Mouse (Mus musculus) kidney, adult 2 months (tissue): ENCODE measurements around the gene Pcyox1. TPM values are rescaled to one million over a fixed set of nuclear protein-coding genes. Genes with fewer than 3 reads are reported as not detected.

Source experiments
- DNase-seq: peaks from one replicate; pipeline ENCODE4 v3.0.0; 2021
- H3K27ac ChIP-seq: fragments of 200-500 bp; 2 replicates; pipeline ENCODE4 v1.5.1; 2012; ENCODE audit warnings: low read depth, low read length, control low read depth, inconsistent platforms; ENCODE audit not compliant: insufficient read depth
- H3K27me3 ChIP-seq: fragments of 200-500 bp; replicated peaks from 2 replicates; pipeline ENCODE4 v1.6.1; 2012; ENCODE audit warnings: mild to moderate bottlenecking, moderate library complexity, low read length, inconsistent platforms; ENCODE audit not compliant: control insufficient read depth, insufficient read depth
- H3K36me3 ChIP-seq: fragments of 200-500 bp; 2 replicates; pipeline ENCODE4 v1.6.1; 2012; ENCODE audit warnings: mild to moderate bottlenecking, moderate library complexity, low read length, inconsistent platforms; ENCODE audit not compliant: control insufficient read depth, insufficient read depth
- H3K4me1 ChIP-seq: fragments of 200-500 bp; 2 replicates; pipeline ENCODE4 v1.6.1; 2011; ENCODE audit warnings: low read length; ENCODE audit not compliant: control insufficient read depth, insufficient read depth
- H3K4me3 ChIP-seq: fragments of 200-500 bp; 2 replicates; pipeline ENCODE4 v1.5.1; 2011; ENCODE audit warnings: mild to moderate bottlenecking, low read depth, low read length, control low read depth; ENCODE audit not compliant: insufficient read depth
- CTCF ChIP-seq: fragments of 200-500 bp; conservative IDR thresholded peaks from 2 replicates; pipeline ENCODE4 v1.5.1; 2011; ENCODE audit warnings: low read depth, mild to moderate bottlenecking, control low read depth, low read length, moderate library complexity, mixed read lengths; ENCODE audit not compliant: insufficient read depth, insufficient read length
- POLR2A ChIP-seq: fragments of 200-500 bp; IDR thresholded peaks from one replicate; pipeline ENCODE4 v1.6.1; 2011; ENCODE audit warnings: low read depth, low read length, control low read depth
- WGBS: fragments of 180-500 bp; shearing (Covaris S2); methylation state at CpG from one replicate; pipeline ENCODE4 v1.1.7; 2018; 5-methylcytosine and 5-hydroxymethylcytosine counted together
- polyA plus RNA-seq: library from polyadenylated mRNA; depleted of rRNA; stranded (reverse); fragments of >200 nt; gene quantifications from 2 replicates; pipeline ENCODE4 v1.2.3, GENCODE M21; 2012

Gene Pcyox1
- polyA plus RNA-seq, 1 experiment = 56.4 TPM

DNA sequence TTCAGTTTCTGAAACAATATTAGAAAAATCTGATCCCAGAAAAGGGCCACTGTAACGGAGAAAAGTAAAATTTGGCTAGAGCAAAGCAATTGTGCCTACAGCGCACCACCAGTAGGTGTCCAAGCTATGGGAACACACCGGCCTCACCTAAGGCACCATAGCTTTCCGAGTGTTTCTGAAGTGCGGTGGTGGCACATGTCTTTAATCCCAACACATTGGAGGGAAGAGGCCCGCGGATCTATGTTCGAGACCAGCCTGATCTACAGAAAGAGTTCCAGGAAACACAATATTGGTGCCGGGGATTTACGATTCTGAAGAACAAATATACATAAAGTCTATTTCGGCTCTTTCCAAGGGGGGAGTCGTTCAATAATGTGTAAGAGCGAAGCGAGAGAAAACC, 40.8 kb upstream of the Pcyox1 start:
- Histone ChIP-seq H3K36me3 (no peaks in the 10 kb centered on the region), H3K4me1 (no peaks in the 10 kb centered on the region; the same call in 1 of the 2 replicates), H3K27me3 (no peaks in the 10 kb centered on the region), H3K4me3 (peak overlapping the region; percentile 99), H3K27ac (peak overlapping the region; percentile 100)
- TF ChIP-seq POLR2A (no peak), CTCF (peak; percentile 62)
- WGBS = under 1% methylated on average over 14 of the region's 14 CpGs
- peak; percentile 67 for DNase-seq

DNA sequence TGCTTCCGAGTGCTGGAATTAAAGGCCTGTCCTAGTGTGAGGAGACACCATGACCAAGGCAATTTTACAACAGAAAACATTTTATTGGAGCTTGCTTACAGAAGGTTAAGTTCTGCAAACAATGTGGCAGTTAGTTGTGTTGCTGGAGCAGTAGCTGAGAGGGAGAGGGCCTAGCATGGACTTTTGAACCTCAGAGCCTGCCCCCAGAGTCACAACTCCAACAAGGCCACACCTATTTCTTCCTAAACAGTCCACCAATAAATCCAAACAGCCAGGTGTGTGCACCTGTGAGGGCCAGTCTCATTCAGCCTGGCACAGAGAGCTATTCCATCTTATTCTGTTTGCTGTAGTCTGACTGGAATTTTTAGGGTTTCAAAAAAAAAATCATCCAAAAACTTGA, 36.7 kb upstream of the Pcyox1 start:
- Histone ChIP-seq H3K27ac (no peak overlapping the region), H3K4me1 (no peaks in the 10 kb centered on the region; the same call in 1 of the 2 replicates), H3K36me3 (peaks cover 1% of the 10 kb centered on the region; the same call in 1 of the 2 replicates), H3K4me3 (no peak overlapping the region), H3K27me3 (no peaks in the 10 kb centered on the region)
- no peak for DNase-seq
- TF ChIP-seq CTCF (no peak), POLR2A (no peak)
- WGBS = 89% methylated on average over 1 of the region's 1 CpGs

DNA sequence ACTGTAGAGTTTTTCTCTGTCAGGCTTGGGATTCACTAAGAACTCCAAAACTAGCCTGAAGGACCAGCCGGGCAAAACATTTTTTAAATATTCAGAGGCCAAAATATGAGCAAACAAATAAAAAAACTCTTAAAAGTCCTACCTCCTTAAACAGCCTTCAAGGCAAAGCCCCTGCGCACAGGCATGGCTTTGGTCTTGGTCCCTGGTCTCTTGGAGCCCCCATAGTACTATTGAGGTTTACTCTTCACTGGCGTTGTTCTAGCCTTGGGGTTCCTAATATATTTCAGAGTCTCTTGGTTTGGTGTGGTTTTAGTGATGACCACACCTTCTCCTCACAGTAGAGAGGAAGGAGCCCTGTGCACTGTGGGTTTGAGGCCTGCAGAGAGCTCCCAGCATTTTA, 34.6 kb upstream of the Pcyox1 start:
- TF ChIP-seq CTCF (no peak), POLR2A (no peak)
- no peaks in the 10 kb centered on the region for H3K27me3 ChIP-seq
- no peak for DNase-seq
- peaks cover 4% of the 10 kb centered on the region for H3K36me3 ChIP-seq
- no peak overlapping the region for H3K27ac ChIP-seq
- no peak overlapping the region for H3K4me3 ChIP-seq
- no peaks in the 10 kb centered on the region for H3K4me1 ChIP-seq
- WGBS = 92% methylated on average over 3 of the region's 3 CpGs

DNA sequence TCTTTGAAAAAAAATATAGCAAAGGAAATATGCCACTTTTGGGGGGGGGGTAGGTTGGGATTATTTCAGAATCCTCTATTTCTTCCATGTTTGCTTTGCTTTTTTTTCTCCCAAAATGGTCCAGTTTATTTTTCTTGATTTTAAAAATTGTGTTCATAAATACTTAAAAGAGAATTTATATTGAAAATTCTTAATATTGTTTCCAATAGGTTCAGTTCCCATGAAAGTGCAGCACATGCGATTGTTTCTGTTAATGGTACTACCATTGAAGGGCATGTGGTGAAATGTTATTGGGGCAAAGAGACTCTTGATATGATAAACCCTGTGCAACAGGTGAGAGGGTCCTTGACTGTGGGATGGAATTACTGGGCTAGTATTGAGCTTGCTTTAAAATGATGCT, 29.4 kb upstream of the Pcyox1 start, which contains the start of gene Gm44790:
Gm44790 (plus strand) TSS at position 301 of the 400 bp plus-strand sequence.
- Histone ChIP-seq H3K36me3 (peaks cover 11% of the 10 kb centered on the region), H3K27me3 (no peaks in the 10 kb centered on the region), H3K4me3 (no peak within 1 kb of the TSS), H3K27ac (no peak within 1 kb of the TSS), H3K4me1 (no peaks in the 10 kb centered on the region)
- WGBS = 93% methylated on average over 1 of the region's 1 CpGs
- DNase-seq = no peak
- TF ChIP-seq POLR2A (no peak), CTCF (no peak)

DNA sequence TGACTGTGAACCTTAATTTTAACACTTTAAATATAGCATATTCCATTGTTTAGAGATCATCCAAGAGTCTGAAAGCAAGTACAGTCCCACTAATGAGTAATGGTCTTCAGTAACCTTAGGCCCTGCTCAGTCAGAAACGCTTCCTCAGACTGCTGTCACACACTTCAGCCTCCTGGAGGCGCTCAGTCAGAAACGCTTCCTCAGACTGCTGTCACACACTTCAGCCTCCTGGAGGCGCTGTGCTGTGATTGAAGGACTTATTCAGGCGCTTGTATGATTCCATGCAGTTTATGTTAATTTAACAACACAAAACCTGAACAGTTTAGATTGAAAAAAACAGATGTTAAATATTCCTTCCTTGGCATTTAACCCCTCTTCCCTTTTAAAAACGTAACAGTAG, 23.5 kb upstream of the Pcyox1 start:
- WGBS = 78% methylated on average over 6 of the region's 6 CpGs

DNA sequence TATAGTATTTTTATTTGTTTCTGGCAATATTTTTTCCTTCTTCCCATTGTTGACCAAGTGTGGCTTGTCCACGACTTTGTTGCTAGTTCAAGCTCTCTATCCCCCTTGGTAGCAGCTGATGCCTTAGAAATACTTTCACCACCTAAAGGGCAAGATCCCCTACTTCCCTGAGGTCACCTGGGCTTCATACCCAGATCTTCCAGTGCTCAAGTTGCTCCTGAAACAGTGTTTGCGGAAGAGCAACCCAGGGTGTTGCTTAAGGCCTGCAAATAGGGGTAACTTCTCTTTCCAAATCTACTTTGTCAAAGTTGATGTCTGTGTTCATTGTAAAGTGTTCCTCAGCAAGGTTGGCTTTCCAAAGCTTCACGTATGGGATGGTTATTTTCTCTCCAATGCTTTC, 22.3 kb upstream of the Pcyox1 start:
- TF ChIP-seq CTCF (no peak), POLR2A (no peak)
- H3K27ac ChIP-seq = no peak overlapping the region
- H3K27me3 ChIP-seq = no peaks in the 10 kb centered on the region
- WGBS = 88% methylated on average over 3 of the region's 3 CpGs
- DNase-seq = no peak
- H3K36me3 ChIP-seq = peaks cover 12% of the 10 kb centered on the region
- no peak overlapping the region for H3K4me3 ChIP-seq
- H3K4me1 ChIP-seq = no peaks in the 10 kb centered on the region

More for the DNA sequence above, 23.5 kb upstream of the Pcyox1 start:
- Histone ChIP-seq H3K27me3 (no peaks in the 10 kb centered on the region), H3K4me3 (no peak overlapping the region), H3K36me3 (peaks cover 15% of the 10 kb centered on the region), H3K27ac (no peak overlapping the region), H3K4me1 (no peaks in the 10 kb centered on the region)
- TF ChIP-seq POLR2A = no peak
- peak; percentile 18; the same call in 1 of the 2 replicates for TF ChIP-seq CTCF
- DNase-seq = no peak

DNA sequence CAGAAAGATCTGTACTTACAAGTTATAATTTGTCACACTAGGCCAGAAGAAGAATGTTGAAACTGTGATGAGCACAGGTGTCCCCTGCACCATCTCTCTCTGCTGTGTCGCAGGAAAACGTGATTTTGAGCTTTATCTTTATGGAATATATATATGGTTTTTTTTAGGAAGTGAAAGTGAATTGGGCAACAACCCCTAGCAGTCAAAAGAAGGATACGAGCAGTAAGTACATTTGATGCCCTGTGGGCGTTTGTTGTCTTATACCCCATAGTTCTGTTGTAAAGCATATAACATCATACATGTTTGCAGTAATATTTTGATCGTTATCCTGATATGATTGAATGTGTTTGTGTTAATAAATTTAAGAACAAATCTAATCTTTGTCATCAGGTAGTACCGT, 21.8 kb upstream of the Pcyox1 start:
- Histone ChIP-seq H3K27me3 (no peaks in the 10 kb centered on the region), H3K27ac (no peak overlapping the region), H3K36me3 (peaks cover 11% of the 10 kb centered on the region), H3K4me3 (no peak overlapping the region), H3K4me1 (no peaks in the 10 kb centered on the region)
- TF ChIP-seq CTCF (no peak), POLR2A (no peak)
- DNase-seq = no peak
- WGBS = 90% methylated on average over 6 of the region's 6 CpGs

DNA sequence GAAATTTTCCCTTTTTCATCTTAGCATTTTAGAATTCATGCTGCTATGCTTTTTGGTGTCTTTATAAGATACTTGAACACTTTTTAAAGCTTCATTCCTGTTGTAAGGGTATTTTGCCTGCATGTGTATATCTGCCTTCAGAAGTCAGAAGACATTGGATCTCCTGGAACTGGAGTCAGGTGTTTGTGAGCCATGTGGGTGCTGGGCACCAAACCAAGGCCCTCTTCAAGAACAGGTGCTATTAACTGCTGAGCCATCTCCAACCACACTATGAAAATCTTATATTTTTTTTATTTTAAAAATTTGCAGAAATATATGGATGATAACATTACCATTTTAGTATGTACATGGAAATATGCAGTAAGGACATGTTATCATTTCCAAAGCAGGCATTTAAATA, 9.4 kb upstream of the Pcyox1 start:
- TF ChIP-seq POLR2A (no peak), CTCF (no peak)
- no peaks in the 10 kb centered on the region for H3K36me3 ChIP-seq
- no peak for DNase-seq
- H3K4me3 ChIP-seq = no peak overlapping the region
- peaks cover 6% of the 10 kb centered on the region; the same call in 1 of the 2 replicates for H3K4me1 ChIP-seq
- no peaks in the 10 kb centered on the region for H3K27me3 ChIP-seq
- H3K27ac ChIP-seq = no peak overlapping the region
